ENCODE assay signal across 18 mouse cellular contexts in the genomic region with DNA sequence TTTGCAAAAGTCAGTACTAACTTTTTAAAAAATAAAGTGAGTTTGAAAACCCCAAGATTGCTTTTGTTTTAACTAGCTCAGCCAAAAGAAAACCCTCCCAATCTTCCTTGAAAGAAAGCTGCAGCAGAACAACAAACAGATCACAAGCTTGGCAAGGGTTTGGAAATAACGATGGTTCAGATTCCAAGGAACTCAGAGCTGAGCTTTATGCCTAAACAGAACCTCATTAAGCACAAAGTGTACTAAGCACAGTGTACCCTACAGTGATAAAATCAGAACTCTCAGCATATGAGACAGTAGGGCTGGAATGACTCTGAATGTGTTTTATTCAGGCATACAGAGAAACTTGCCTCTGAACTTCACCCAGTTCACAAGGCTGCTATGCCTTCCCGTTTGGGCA.
"Had no signal": no experiment of that assay in that cellular context is flagged by ENCODE, and none has a peak within 500 bp of the region (broad histone marks: within the 10 kb centered on the region; RNA-seq: fewer than 3 reads in every experiment).

No protein-coding gene starts in this region.

- H3K4me3 ChIP-seq: kidney, embryonic 15.5 days; limb, embryonic 12.5 days; limb, embryonic 15.5 days; liver, embryonic 13.5 days; midbrain, embryonic 12.5 days; midbrain, embryonic 15.5 days; neural tube, embryonic 12.5 days; neural tube, embryonic 15.5 days had no signal

- DNase-seq: kidney, adult 18-20 months; kidney, postnatal 10 days; kidney, postnatal 36 days; left cerebral cortex, postnatal 4 days; liver, embryonic 13.5 days; lung, embryonic 14.5 days; right cerebral cortex, postnatal 25 days; thymus, adult 18-20 months; thymus, postnatal 36 days had no signal

- ATAC-seq: intestine, embryonic 16.5 days; lung, postnatal 0 days; midbrain, embryonic 15.5 days had no signal

- H3K4me1 ChIP-seq: kidney, embryonic 15.5 days; limb, embryonic 12.5 days; limb, embryonic 15.5 days; liver, embryonic 13.5 days; midbrain, embryonic 12.5 days; midbrain, embryonic 15.5 days; neural tube, embryonic 12.5 days; neural tube, embryonic 15.5 days had no signal
